Mouse (Mus musculus): ENCODE data around the gene Knstrn.

The Knstrn gene

DNA sequence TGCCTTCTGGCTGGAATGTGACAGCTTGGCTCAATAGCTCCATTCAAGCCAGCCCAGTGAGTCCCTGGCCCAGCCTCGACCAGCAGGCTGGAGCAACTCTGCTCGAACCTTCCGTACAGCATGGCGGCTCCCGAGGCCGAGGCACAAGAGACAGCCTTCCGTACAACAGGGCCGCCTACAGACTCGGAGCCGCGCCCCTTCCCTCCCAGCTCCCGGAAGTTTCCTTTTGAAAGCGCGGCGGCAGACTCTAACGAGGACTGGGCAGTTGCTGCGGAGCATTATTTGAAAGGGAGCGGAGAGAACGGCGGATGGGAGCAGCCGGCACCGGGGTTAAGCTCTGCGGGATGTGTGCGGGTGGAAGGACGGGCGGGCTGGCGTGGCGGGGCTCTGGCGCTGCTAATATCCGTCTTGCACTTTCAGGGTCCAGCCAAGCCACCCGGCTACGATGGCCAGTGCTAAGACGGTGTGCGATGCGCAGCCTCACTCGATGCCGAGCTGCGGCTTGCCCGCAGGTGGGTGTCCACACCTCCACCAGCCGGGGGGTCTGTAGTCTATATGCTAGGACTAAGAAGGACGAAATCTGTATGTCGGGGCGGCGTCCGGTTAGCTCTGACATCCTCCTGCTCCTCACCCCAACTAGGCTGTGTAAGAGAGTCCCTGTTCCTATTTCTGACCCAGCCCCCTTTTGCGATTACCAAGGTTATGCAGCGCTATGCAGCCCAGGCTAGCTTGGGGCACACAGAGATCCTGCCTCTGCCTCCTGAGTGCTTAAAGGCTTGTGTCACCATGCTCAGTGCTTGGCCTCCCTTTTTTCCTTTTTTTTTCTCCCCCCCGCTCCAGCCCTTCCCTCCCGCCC, at the start of gene Knstrn:
Knstrn (plus strand) TSS at position 23 of the 856 bp plus-strand sequence.
- peak; percentile 92 for DNase-seq (ENCODE audit: extremely low read depth, insufficient read length, low spot score)

DNA sequence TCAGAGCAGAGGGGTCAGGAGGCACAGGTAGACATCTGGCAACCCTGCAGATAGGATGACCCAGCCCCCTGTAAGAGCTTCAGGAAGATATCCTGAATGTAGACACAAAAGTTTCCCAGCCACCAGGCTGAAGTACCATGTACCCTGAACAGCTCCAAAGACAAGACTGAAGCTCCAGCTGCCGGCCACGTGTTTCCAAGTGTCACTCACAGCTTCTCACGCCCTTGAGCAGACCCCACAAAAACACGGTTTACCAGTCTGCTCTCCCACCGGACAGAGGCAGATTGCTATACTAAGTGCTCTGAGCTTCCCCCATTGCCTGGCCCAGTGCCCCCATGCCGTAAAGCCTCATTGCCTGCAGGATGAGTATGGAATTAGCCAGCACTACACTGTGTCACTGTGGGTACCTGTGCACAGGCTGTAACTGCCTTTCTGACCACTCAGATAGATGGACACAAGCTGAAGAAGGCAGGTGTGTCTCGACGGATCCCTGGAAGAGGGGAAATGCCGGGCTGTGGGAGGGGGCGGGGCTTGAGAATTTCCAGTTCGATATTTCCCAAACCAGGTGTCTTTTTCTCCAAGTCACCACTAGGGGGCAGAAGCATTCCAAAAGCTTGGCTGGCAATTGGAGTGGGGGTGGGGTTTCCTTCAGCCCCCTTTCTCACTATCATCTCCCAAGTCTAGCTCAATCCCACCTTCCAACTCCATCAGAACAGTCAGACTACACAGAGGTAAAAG, 49.5 kb upstream of the Knstrn start:
- peak; percentile 54 for DNase-seq (ENCODE audit: extremely low read depth, insufficient read length, low spot score)

DNA sequence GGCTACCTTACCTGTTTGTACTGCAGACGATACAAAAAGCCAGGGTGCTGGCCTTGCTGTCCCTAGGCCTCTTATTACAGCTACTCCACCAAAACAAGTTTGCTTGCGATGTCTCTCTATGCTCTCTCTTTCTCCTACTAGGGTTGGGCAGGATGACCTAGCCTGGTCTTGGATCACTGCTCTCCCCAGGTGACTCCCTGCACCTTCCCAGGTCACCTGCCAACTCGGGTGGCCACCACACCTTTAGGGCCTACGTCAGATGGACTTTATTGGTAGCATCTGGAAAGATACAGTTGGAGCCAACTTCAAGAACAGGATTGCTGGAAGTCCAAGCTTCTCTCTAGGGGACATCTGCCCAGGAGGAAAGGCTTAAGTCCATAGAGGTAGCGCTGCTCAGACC, 48.9 kb upstream of the Knstrn start:
- no peak for DNase-seq (ENCODE audit: extremely low read depth, insufficient read length, low spot score)

DNA sequence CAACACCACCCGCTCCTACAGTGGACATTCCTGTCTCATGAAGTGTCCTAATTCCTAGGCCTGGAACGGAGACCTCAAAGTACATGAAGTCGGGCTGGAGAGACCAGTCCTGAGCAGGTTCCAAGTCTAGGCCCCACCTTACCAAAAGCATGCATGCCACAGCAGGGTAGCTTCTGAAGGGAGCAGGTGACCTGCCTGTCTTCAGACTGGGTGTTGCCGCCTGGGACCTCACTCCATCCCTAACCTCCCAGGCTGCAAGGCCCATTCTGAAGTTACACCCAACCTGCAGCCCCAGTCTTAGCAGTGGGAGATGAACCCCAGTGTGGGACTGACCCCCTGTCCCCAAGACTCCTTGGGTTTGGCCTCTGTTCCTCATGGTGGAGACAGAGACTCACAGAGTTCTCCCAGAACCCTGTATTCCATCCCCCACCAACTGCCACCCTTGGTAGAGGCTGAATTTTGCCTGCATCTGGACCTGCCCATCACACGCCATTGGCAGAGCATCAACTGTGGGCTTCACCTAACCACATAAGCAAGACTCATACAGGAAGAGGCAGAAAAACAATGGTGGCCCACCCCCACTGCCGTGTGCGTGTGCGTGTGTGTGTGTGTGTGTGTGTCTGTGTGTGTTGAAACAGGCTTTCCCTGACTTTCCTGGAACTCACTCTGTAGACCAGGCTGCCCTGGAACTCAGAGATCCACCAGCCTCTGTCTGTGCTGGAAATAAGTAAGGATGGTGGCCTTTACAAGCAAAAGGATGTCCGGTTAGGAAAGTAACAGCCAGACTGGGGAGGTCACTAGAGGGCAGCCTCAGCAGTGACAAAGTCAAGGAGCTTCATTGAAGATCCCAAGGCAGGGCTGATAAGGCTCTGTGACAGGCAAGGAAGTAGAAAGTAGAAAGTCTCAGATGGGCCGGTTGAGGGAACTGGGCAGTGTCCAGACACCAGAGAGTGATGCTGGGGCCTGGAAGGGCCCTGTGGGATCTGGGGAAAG, 47.5 kb upstream of the Knstrn start:
- DNase-seq (ENCODE audit: extremely low read depth, insufficient read length, low spot score), result peak; percentile 86

DNA sequence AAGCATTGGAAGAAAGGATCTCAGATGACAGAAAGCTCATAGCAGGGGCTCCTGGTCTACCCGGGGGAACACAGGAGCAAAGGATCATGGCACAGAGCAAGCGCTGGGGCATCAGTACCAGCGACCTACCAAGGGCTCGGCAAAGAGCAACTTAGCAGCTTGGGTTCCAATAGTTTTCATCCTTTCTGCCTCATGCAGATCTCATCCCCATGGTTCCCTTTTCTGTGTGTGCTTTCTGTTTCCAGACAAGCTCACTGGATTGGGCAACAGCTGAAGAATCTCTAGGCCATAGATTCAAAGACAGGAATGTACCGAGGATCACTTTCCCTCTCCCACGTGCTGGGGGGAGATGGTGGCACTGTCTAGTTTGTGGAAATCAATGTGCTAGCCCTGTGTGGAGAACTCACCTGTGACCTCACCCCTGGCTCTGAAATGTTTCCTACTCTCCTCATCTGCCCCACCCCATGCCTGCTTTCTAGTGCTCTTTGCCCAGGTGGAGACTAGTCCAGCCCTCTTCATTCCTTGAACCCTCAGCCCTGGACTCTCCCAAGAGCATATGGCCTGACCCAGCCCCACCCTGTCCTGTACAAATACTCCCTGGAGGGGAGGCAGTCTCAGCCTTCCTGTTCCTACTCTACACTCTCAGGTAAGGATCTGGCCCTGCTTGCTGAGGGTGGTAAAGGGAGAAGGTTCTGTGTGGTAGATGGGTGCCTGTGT, 41.5 kb upstream of the Knstrn start, which contains the start of gene Phgr1:
Phgr1 (plus strand) TSS at position 612 of the 717 bp plus-strand sequence.
- no peak for DNase-seq (ENCODE audit: extremely low read depth, insufficient read length, low spot score)

DNA sequence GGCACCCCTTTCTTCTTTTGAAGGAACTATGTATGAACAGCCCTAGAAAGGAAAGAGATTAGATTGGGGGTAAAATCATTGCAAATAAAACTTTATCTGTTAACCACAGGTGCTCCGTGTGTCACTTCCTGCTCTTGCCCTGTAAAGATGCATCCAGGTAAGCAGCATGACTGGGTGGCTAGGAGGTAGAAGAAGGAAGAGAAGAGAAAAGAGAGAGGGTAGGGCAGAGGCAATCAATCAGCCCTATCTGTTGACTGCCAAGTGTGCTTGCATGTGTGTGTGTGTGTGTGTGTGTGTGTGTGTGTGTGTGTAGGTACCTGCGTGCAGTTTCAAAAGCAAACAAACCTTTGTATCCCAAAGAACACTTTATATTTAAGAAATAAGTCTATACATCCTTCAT, 39.3 kb upstream of the Knstrn start:
- no peak for DNase-seq (ENCODE audit: extremely low read depth, insufficient read length, low spot score)

DNA sequence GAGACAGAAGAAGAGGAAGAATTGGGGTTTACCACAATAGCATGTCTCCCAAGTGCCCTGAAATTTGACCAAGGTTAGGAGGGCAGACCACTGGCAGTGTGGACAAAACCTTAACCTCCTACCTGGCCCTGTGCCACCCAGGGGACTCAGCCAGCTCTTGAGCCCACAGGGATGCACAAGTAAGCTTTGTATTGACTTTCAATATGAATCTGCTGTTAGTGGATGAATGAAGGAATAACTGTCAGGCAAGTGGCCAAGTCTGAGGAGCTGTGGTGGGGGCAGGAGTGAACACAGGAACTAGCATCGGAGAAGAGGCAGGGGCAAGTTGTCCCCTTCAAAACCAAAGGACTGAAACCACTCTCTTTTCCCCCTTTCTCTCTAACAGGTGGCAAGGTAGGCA, 38.4 kb upstream of the Knstrn start:
- DNase-seq (ENCODE audit: extremely low read depth, insufficient read length, low spot score), result peak; percentile 50

DNA sequence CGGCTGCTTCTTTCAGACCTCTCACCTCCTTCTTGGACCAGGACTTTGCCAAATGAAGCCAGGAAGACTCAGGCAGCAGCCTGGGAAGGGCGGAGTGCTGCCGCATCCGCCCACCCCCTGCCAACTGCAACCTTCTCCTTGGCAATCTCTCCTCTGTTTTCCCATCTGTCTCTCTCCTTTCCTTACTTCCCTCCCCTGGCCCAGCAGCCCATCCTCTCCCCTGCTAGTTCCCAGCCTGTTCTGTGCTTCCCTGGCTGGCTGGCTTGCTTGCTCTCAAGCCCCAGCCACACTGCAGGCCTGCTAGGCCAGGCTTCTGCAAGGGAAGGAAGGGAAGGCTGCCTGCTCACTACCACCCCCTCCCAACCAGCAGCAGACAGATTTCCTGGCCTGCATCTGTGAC, 38.0 kb upstream of the Knstrn start:
- peak; percentile 71 for DNase-seq (ENCODE audit: extremely low read depth, insufficient read length, low spot score)

DNA sequence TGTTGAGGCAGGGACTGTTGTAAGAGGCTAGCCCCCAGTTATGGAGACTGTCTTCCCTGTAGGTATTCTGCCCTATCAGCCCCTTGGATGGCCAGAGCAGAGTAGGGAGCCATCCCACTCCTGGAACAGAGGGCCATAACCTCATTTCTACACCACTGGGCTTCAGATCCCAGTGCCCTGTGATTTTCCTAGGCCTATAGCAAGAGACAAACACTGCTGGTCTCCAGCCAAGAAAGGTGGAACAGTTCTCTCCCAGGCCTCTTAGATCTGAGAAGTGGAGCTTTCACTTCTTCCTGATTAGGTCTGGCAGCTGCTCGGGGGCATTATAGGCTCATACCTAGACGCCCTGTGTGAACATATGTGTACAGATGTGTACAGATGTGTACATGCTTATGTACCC, 37.5 kb upstream of the Knstrn start:
- DNase-seq (ENCODE audit: extremely low read depth, insufficient read length, low spot score), result no peak

DNA sequence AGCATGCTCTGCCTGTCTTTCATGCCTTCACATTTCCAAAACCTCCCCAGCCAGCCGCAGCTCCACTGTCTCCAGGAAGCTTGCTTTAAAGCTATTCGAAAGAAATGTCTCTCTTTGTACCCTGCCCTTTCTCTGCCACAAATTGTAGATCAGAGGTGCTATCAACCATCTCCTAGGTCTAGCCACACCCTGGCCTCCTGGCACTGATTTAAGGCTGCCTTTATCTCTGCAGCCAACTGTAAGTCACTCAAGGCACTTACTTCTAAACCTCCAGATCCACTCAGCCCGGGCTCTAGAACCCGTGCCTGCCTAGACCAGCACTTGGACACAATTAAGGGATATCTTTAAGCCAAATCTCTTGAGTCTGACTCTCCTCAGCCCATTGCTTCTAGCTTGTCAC, 35.4 kb upstream of the Knstrn start:
- DNase-seq (ENCODE audit: extremely low read depth, insufficient read length, low spot score), result no peak

DNA sequence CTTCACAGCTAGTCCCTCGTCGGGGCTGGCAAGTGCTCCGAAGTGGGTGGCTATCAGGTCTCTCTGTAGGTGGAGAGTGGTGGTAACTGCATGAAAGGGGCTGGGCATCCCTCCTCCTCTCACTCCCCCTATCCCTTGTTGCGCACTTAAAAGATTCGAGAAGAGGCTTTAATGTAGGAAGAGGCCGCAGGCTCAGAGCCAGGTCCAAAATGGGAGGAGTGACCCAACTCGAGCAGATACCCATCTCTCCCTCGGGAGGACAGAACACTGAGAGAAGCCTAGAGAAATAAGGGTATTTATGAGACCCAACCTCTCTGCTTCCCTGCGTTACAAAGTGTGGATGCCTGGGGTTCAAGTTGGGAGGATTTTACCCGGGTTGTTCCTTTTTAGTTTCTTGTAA, 34.7 kb upstream of the Knstrn start:
- no peak for DNase-seq (ENCODE audit: extremely low read depth, insufficient read length, low spot score)

DNA sequence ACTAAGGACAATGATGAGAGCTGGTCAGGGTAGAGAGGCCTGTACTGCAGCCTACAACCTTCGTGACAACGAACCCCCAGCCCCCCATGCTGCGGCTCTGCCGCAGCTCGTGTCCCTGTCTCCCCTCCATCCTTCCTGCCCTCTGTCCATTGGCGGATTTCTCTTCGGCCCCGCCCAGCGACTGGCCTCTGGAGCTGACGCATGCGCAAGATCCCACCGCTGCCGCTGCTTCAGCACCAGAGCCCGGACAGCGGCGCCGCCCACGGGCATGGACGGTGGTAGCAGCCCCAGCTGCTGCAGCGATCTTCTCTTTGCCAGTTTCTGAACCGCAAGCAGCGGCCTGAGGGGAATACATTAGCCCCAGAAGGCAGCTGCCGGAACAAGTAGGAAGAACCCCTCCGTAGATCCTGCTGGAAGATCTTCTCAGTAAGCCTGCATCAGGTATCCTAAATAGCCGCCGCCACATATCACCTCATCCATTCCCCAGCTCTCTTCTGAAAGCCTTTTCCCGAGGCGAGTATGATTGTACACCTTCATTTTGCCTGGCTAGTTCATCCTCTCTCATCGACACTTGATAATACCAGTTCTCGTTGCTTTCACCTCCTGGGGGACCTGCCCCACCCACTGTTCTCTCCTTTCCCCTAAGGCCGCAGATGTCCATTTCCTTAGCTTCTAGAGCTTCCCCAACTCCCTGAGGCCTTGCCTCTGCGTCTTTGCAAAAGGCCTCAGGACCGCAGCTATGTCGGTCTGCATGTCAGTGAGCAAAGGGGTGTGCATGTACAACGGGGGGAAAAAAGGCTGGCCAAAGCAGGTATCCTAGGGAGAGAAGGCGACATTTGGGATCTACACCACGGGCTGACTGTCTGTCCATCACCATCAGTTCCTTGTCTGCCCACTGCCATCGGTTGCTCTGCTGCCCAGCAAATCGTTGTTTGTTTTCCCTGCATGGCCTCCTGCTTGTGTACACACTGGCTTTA, 34.0 kb upstream of the Knstrn start, which contains the start of gene Disp2:
Disp2 (plus strand) TSS at position 216 of the 977 bp plus-strand sequence.
- peak; percentile 85 for DNase-seq (ENCODE audit: extremely low read depth, insufficient read length, low spot score)

DNA sequence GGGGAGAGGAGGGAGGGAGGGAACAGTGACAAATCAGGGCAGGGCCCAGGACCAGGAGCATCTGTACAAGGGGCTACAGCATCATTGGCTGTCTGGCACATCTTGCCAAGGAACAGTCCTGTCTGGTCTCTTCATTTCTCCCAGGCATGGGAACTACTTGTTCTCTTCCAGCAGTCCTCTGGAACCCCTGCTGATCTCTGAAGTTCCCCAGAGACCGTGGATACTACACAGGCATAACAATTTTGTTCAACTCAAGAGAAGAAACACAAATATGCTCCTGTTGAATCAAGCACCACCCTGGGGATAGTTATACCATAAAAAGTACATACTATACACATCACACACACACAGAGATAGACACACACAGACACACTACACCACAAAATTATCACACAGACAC, 32.7 kb upstream of the Knstrn start:
- DNase-seq (ENCODE audit: extremely low read depth, insufficient read length, low spot score), result no peak

DNA sequence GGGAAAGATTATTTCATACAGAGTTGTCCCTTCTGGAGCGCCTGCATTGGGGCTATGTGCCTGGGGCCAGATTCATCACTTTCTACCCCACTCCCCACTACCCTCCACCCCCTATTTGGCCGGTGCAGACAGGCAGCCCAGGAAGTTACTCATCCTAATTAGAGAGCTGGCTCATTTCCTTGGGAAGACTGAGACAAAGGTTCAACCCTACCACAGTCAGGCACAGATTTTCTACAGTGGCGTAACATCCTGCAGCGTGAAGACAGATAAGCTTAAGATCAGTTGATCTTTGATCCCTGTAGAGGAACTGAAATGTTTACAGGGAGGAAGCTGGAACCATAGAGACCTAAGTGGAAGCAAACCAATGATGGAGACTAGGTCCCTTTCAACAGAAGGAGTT, 31.5 kb upstream of the Knstrn start:
- no peak for DNase-seq (ENCODE audit: extremely low read depth, insufficient read length, low spot score)

DNA sequence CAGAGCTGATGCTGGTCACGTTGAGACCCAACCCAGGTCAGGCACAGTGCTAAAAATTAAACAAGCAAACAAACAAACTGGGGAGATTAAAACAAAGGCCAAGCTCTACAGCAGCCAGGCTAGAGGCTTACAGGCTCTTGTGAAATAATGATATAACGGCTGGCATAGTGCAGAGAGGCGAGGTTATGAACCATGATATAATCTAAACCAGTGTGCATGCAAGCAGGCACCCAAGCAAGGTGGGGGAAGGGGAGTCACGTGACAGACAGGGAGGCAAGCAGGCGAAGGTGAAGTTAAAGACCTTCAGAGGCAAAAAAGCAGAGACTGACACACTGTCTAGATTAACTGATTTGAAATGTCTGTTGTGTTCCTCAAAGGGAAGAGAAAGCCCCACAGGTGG, 30.7 kb upstream of the Knstrn start:
- no peak for DNase-seq (ENCODE audit: extremely low read depth, insufficient read length, low spot score)

DNA sequence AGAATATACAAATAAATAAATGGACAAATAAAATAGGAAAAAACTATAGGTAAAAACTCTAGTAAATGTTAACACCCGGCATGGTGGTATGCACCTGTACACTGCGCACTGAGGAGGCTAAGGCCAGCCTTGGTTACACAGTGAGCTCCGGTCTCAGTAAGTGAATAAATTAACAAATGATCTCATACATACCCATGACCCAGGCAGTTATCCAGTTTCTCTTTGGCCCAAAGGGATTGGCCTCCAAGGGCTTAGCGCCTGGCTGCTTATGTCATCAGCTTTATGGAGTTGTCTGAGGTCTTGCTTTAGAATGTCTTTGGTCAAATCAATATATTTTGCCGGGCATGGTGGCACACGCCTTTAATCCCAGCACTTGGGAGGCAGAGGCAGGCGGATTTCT, 30.1 kb upstream of the Knstrn start:
- no peak for DNase-seq (ENCODE audit: extremely low read depth, insufficient read length, low spot score)

DNA sequence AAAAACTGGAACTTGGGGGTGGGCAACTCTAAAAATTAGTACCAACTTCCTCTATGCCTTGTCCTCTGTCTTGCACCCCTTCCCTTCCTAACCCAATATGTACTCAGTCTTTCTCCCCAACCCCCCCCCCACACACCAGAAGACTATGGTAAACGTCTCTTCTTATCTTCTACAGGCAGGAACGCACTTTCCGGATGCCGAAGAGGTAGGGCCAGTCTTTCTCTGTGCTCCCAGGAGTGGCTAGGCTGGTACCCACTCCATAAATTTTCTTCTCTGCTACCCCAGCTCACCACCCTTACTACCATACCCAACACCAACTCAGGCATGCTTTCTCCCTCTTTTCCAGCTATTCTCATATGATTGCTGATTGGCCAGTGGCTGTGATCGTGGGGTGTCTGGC, 27.3 kb upstream of the Knstrn start:
- no peak for DNase-seq (ENCODE audit: extremely low read depth, insufficient read length, low spot score)

DNA sequence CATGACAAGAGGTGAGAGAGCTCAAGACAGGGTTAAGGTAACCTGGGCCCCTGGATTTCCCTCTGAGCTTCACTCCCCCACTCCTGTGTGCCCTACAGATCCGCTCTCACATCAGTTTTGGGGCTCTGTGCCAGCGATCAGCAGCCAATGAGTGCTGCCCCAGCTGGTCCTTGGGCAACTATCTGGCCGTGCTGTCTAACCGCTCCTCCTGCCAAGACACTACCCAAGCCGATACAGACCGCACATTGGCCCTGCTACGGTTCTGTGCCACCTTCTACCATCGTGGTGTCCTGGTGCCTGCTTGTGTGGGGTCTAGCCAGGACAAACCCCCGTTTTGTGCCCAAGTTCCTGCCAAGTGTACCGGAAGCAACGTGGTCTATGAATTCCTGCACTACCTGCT, 24.3 kb upstream of the Knstrn start:
- no peak for DNase-seq (ENCODE audit: extremely low read depth, insufficient read length, low spot score)

DNA sequence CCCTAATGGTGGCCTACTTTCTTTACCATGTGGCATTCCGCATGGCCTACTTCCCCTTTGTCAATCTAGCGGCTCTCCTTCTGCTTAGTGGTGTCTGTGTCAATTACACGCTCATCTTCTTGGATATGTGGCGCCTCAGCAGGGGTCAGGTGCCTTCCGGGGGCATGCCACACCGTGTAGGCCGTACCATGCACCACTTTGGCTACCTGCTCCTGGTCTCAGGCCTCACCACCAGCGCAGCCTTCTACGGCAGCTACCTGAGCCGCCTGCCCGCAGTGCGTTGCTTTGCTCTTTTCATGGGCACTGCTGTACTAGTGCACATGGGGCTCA, 23.6 kb upstream of the Knstrn start:
- no peak for DNase-seq (ENCODE audit: extremely low read depth, insufficient read length, low spot score)
